Mouse (Mus musculus): Measurements from ENCODE around the gene Vezf1. TPM values are rescaled to one million over a fixed set of nuclear protein-coding genes. Genes with fewer than 3 reads are reported as not detected.

Gene Vezf1
- polyA plus RNA-seq, 1 experiment from 2014 or later, result 64.7 TPM

DNA sequence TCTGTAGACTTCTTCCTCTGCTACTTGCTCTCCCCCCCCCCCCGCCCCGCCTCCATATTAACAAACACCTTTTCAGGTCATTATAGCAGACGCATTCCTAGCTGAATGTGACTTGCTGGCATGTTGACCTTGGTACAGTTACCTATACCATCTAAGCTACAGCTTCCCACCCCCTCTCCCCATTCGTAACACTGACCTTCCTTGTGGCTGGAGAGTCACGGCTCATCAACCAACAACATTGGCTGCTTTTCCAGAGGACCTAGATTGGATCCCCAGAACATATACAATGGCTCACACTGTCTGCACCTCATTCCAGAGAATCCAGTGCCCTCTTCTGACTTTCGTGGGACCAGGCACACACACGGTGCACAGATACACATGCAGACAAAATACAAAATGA is 57.4 kb downstream of the Vezf1 start:
- 62% methylated on average over 7 of the region's 7 CpGs for WGBS
- Histone ChIP-seq H3K4me1 (replicated peaks) (peaks cover 80% of the 10 kb centered on the region), H3K9me3 (no peaks in the 10 kb centered on the region)

DNA sequence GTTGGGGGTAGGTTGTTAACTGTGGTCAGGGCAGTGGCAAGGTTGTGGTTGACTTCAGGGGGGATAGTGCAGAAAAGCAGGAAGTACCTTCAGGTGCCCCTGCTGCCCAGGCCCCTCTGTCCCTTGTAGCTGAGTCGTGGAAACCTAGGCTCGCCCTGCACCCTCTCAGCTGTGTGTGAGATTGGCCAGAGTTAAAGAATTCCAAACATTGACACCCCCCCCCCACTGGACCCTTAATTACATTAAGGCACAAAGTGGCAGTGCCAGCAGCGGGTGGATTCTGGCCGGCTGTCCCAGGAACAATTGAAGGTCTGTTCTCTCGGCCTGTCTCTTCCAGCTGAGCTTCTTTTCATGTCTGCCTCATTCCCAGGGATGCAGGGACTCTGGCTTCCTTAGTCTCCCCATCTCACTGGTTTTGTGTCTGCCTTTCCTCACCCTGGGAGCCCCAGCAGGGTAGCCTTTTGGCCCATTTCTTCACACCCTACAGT is 58.3 kb downstream of the Vezf1 start:
- Histone ChIP-seq H3K4me1 (replicated peaks) (peaks cover 75% of the 10 kb centered on the region), H3K4me3 (no peak overlapping the region), H3K27me3 (ENCODE audit: insufficient read depth, poor library complexity, severe bottlenecking) (no peaks in the 10 kb centered on the region), H3K36me3 (peaks cover 3% of the 10 kb centered on the region), H3K9me3 (no peaks in the 10 kb centered on the region), H3K27ac (peak overlapping the region; percentile 77)
- DNase-seq (ENCODE audit: low spot score), result peak; percentile 38
- WGBS, result 18% methylated on average over 5 of the region's 5 CpGs

More for the DNA sequence above, 57.4 kb downstream of the Vezf1 start:
- H3K27ac ChIP-seq, result peak overlapping the region; percentile 77
- H3K36me3 ChIP-seq, result peaks cover 7% of the 10 kb centered on the region
- no peak for DNase-seq (ENCODE audit: low spot score)
- no peak overlapping the region for H3K4me3 ChIP-seq
- H3K27me3 ChIP-seq (ENCODE audit: insufficient read depth, poor library complexity, severe bottlenecking), result no peaks in the 10 kb centered on the region

DNA sequence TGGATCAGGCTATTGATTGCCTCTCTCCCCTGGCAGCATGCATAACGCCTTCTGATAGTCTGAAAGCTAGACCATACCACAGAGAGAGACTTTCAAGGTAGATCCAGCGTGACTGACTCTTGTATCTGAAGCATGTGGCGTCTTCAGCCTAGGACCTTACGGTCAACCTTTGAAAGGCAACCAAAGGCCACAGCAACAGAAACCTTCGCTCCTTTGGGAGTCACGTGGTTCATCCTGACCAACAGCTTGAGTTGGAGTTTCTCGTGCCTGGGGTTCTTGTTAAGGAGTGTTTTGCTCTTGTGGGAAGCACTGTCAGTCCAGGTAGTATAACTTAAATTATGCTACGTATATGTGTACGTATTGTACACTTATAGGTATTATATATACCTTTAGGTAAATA is 60.4 kb downstream of the Vezf1 start:
- Histone ChIP-seq H3K4me3 (no peak overlapping the region), H3K27ac (peak overlapping the region; percentile 18; the same call in 1 of the 2 replicates), H3K36me3 (peaks cover 2% of the 10 kb centered on the region; the same call in 1 of the 2 replicates), H3K4me1 (replicated peaks) (peaks cover 64% of the 10 kb centered on the region), H3K9me3 (no peaks in the 10 kb centered on the region), H3K27me3 (ENCODE audit: insufficient read depth, poor library complexity, severe bottlenecking) (no peaks in the 10 kb centered on the region)
- 89% methylated on average over 9 of the region's 9 CpGs for WGBS
- DNase-seq (ENCODE audit: low spot score), result no peak

DNA sequence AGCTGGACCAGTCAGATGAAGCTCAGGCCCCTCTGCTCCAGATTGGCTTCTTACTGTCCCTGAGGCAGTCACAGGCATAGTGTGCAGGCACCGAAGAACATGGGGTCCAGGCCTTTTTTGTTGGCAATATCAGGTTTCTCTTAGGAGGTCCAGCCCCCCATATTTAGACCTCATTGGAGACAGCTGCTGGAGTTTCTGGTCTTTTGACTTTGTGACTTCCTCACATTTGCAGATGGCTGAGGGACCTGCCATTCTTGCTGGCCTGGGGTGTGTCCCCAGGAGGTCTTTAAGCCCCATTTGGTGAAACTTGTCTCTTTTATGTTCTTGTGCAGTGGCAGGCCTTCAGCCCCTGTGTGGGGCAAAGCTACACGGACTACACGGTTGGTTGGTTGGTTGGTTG is 61.2 kb downstream of the Vezf1 start:
- H3K4me1 ChIP-seq (replicated peaks), result peaks cover 56% of the 10 kb centered on the region
- peaks cover 10% of the 10 kb centered on the region; the same call in 1 of the 2 replicates for H3K36me3 ChIP-seq
- no peaks in the 10 kb centered on the region for H3K27me3 ChIP-seq (ENCODE audit: insufficient read depth, poor library complexity, severe bottlenecking)
- H3K4me3 ChIP-seq, result no peak overlapping the region
- 54% methylated on average over 3 of the region's 3 CpGs for WGBS
- DNase-seq (ENCODE audit: low spot score), result no peak
- no peaks in the 10 kb centered on the region for H3K9me3 ChIP-seq
- H3K27ac ChIP-seq, result peak overlapping the region; percentile 30; the same call in 1 of the 2 replicates

DNA sequence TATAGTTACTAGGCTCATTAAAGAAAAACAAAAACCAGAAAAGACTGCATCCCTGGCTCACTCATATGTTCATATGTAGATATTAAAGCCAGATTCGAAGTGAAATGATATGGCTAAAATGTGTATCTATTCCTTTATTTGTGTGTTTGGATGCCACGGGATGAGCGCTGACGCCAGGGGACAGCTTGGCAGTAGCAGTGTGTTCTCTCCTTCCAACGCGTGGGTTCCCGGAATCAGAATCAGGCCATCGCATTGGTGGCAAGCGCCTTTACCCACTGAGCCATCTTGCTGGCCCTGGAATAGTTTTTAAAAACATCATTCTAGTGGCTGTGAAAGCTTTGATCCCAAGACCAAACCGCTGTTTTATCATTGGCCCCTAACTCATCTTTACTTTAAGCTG is 61.9 kb downstream of the Vezf1 start:
- H3K36me3 ChIP-seq, result peaks cover 12% of the 10 kb centered on the region; the same call in 1 of the 2 replicates
- H3K27ac ChIP-seq, result no peak overlapping the region
- no peak overlapping the region for H3K4me3 ChIP-seq
- DNase-seq (ENCODE audit: low spot score), result no peak
- H3K4me1 ChIP-seq (replicated peaks), result peaks cover 52% of the 10 kb centered on the region
- WGBS, result 97% methylated on average over 10 of the region's 10 CpGs
- H3K9me3 ChIP-seq, result no peaks in the 10 kb centered on the region
- no peaks in the 10 kb centered on the region for H3K27me3 ChIP-seq (ENCODE audit: insufficient read depth, poor library complexity, severe bottlenecking)

DNA sequence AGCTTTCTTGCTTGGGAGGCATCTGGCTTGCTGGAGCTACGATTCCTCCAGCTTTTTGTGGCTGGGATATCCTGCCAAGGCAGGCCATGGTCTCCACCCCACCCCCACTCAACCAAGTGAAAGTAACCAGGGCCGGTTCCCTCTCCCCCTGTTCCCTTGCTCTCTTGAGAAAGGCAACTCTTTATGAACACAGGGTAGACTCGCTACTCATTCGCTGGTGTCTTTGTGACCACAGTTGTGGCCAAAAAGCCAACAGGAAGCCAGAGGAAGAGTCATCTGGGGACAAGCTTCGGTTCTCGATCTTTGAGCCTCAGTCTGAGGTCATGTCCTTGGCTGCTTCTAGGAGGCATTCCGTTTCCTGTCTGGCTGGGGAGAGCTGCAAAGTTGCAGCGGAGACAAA is 63.8 kb downstream of the Vezf1 start:
- no peak overlapping the region for H3K4me3 ChIP-seq
- H3K36me3 ChIP-seq, result peaks cover 12% of the 10 kb centered on the region; the same call in 1 of the 2 replicates
- peak overlapping the region; percentile 66 for H3K27ac ChIP-seq
- peaks cover 49% of the 10 kb centered on the region for H3K4me1 ChIP-seq (replicated peaks)
- WGBS, result 68% methylated on average over 8 of the region's 8 CpGs
- no peaks in the 10 kb centered on the region for H3K9me3 ChIP-seq
- no peaks in the 10 kb centered on the region for H3K27me3 ChIP-seq (ENCODE audit: insufficient read depth, poor library complexity, severe bottlenecking)
- no peak for DNase-seq (ENCODE audit: low spot score)

Other genes with a start within 250 kb of the Vezf1 start
- gene Lpo, start 240.0 kb upstream of the Vezf1 start, polyA plus RNA-seq (2016; fragmentation: Nextera tagmentation; extraction: Ambion mirVana), result 0.31 and 0.57 TPM in 2 replicates
- gene Mks1, start 215.1 kb upstream of the Vezf1 start, polyA plus RNA-seq (2016; fragmentation: Nextera tagmentation; extraction: Ambion mirVana), result 17.2 and 18.6 TPM in 2 replicates
- gene Epx, start 192.7 kb upstream of the Vezf1 start, polyA plus RNA-seq (2016; fragmentation: Nextera tagmentation; extraction: Ambion mirVana), result not detected in 2 replicates
- gene Olfr462, start 176.0 kb upstream of the Vezf1 start, polyA plus RNA-seq (2016; fragmentation: Nextera tagmentation; extraction: Ambion mirVana), result not detected in 2 replicates
- gene Olfr463, start 170.9 kb upstream of the Vezf1 start, polyA plus RNA-seq (2016; fragmentation: Nextera tagmentation; extraction: Ambion mirVana), result not detected in 2 replicates
- gene Olfr464, start 147.3 kb upstream of the Vezf1 start, polyA plus RNA-seq (2016; fragmentation: Nextera tagmentation; extraction: Ambion mirVana), result not detected in 2 replicates
- gene Dynll2, start 80.7 kb upstream of the Vezf1 start, polyA plus RNA-seq (2016; fragmentation: Nextera tagmentation; extraction: Ambion mirVana), result 29.4 and 39.9 TPM in 2 replicates
- gene Srsf1, start 20.9 kb upstream of the Vezf1 start, polyA plus RNA-seq (2016; fragmentation: Nextera tagmentation; extraction: Ambion mirVana), result 337 and 377 TPM in 2 replicates
- gene Cuedc1, start 29.8 kb downstream of the Vezf1 start, polyA plus RNA-seq (2016; fragmentation: Nextera tagmentation; extraction: Ambion mirVana), result 20.5 and 27.1 TPM in 2 replicates
- 72.2 and 74.1 TPM in 2 replicates for gene Mrps23, start 136.1 kb downstream of the Vezf1 start, polyA plus RNA-seq (2016; fragmentation: Nextera tagmentation; extraction: Ambion mirVana)
- gene Ccdc182, start 225.8 kb downstream of the Vezf1 start, polyA plus RNA-seq (2016; fragmentation: Nextera tagmentation; extraction: Ambion mirVana), result 7.9 and 11.8 TPM in 2 replicates

All from hindbrain, embryonic 10.5 days (tissue).